Mouse (Mus musculus) intestine, embryonic 16.5 days (tissue): ENCODE results near the gene Tirap. TPM values are rescaled to one million over a fixed set of nuclear protein-coding genes. Genes with fewer than 3 reads are reported as not detected.

Experiments used
- ATAC-seq: fragments of 200-750 bp; cut with Nextera tagmentation; 2 replicates; pipeline ENCODE4 v1.8.0; 2017; ENCODE audit warnings: moderate TSS enrichment, moderate library complexity
- H3K27ac ChIP-seq: fragments of 300-500 bp; sonication (generic); 2 replicates; pipeline ENCODE4 v1.5.1; 2014; ENCODE audit warnings: mild to moderate bottlenecking, low read length
- H3K27me3 ChIP-seq: fragments of 300-500 bp; sonication (generic); replicated peaks from 2 replicates; pipeline ENCODE4 v1.6.1; 2014; ENCODE audit warnings: low read length, control low read depth, mixed read lengths; ENCODE audit not compliant: control insufficient read depth, insufficient read depth
- H3K36me3 ChIP-seq: fragments of 300-500 bp; sonication (generic); 2 replicates; pipeline ENCODE4 v1.6.1; 2014; ENCODE audit warnings: low read length, control low read depth; ENCODE audit not compliant: control insufficient read depth, insufficient read depth
- H3K4me1 ChIP-seq: fragments of 300-500 bp; sonication (generic); 2 replicates; pipeline ENCODE4 v1.6.1; 2014; ENCODE audit warnings: low read length, control low read depth, mixed read lengths; ENCODE audit not compliant: control insufficient read depth, insufficient read depth
- H3K4me2 ChIP-seq: fragments of 300-500 bp; sonication (generic); 2 replicates; pipeline ENCODE4 v1.6.1; 2014; ENCODE audit warnings: low read depth, low read length, control low read depth
- H3K4me3 ChIP-seq: fragments of 300-500 bp; sonication (generic); 2 replicates; pipeline ENCODE4 v1.5.1; 2014; ENCODE audit warnings: mild to moderate bottlenecking, low read length
- H3K9ac ChIP-seq: fragments of 300-500 bp; sonication (generic); 2 replicates; pipeline ENCODE4 v1.6.1; 2014; ENCODE audit warnings: low read depth, low read length
- H3K9me3 ChIP-seq: fragments of 300-500 bp; sonication (generic); 2 replicates; pipeline ENCODE4 v1.6.1; 2016; ENCODE audit warnings: low read length, control low read depth; ENCODE audit not compliant: control insufficient read depth
- WGBS: fragments of 180-500 bp; shearing (Covaris S2); extraction: QIAGEN DNeasy Blood & Tissue Kit; methylation state at CpG from one replicate; pipeline ENCODE4 v1.1.7; 2014; 5-methylcytosine and 5-hydroxymethylcytosine counted together
- polyA plus RNA-seq: library from polyadenylated mRNA; unstranded; fragments of >200 nt; fragmentation: Nextera tagmentation; extraction: Ambion mirVana; gene quantifications from 2 replicates; pipeline ENCODE4 v1.2.1, GENCODE M21; 2015

The Tirap gene
- polyA plus RNA-seq, 1 experiment from 2014 or later: 13.4 TPM

- 73% methylated on average over 1 of the region's 1 CpGs for WGBS
- no peak for ATAC-seq
- H3K36me3 ChIP-seq: peaks cover 29% of the 10 kb centered on the region
These were observed 17.9 kb upstream of the Tirap start for GRCm38 (mm10) chr9:35217963-35218362.

GRCm38 (mm10) chr9:35211573-35212511 lies 11.8 kb upstream of the Tirap start:
- peaks cover 18% of the 10 kb centered on the region for H3K36me3 ChIP-seq
- ATAC-seq: peak; percentile 8
- WGBS: 28% methylated on average over 26 of the region's 26 CpGs

More at GRCm38 (mm10) chr9:35217963-35218362, 17.9 kb upstream of the Tirap start:
- H3K4me3 ChIP-seq: no peak overlapping the region
- no peak overlapping the region for H3K4me2 ChIP-seq
- no peaks in the 10 kb centered on the region for H3K27me3 ChIP-seq
- no peak overlapping the region for H3K9ac ChIP-seq
- no peaks in the 10 kb centered on the region for H3K9me3 ChIP-seq
- H3K27ac ChIP-seq: no peak overlapping the region
- H3K4me1 ChIP-seq: no peaks in the 10 kb centered on the region

GRCm38 (mm10) chr9:35210542-35211474 lies 10.7 kb upstream of the Tirap start, which contains the start of gene Foxred1:
Foxred1 (minus strand) TSS chr9:35211055.
- peaks cover 14% of the 10 kb centered on the region for H3K4me1 ChIP-seq
- H3K9ac ChIP-seq: peak within 1 kb of the TSS; percentile 84
- H3K4me3 ChIP-seq: peak within 1 kb of the TSS; percentile 81
- H3K27me3 ChIP-seq: no peaks in the 10 kb centered on the region
- H3K9me3 ChIP-seq: no peaks in the 10 kb centered on the region
- peak within 1 kb of the TSS; percentile 84 for H3K27ac ChIP-seq
- H3K36me3 ChIP-seq: peaks cover 25% of the 10 kb centered on the region
- peak within 1 kb of the TSS; percentile 74 for H3K4me2 ChIP-seq
- peak; percentile 99 for ATAC-seq
- under 1% methylated on average over 72 of the region's 72 CpGs for WGBS

More at GRCm38 (mm10) chr9:35211573-35212511, 11.8 kb upstream of the Tirap start:
- H3K4me1 ChIP-seq: peaks cover 14% of the 10 kb centered on the region
- no peaks in the 10 kb centered on the region for H3K9me3 ChIP-seq
- peak overlapping the region; percentile 81 for H3K4me3 ChIP-seq
- H3K9ac ChIP-seq: peak overlapping the region; percentile 84
- H3K27me3 ChIP-seq: no peaks in the 10 kb centered on the region
- H3K27ac ChIP-seq: peak overlapping the region; percentile 62; the same call in 1 of the 2 replicates
- H3K4me2 ChIP-seq: peak overlapping the region; percentile 74

GRCm38 (mm10) chr9:35204421-35204820 lies 4.3 kb upstream of the Tirap start:
- H3K36me3 ChIP-seq: peaks cover 17% of the 10 kb centered on the region
- no peak overlapping the region for H3K4me2 ChIP-seq
- 98% methylated on average over 2 of the region's 2 CpGs for WGBS
- peaks cover 5% of the 10 kb centered on the region; the same call in 1 of the 2 replicates for H3K4me1 ChIP-seq
- H3K9me3 ChIP-seq: no peaks in the 10 kb centered on the region
- no peak overlapping the region for H3K9ac ChIP-seq
- no peak overlapping the region for H3K4me3 ChIP-seq
- no peaks in the 10 kb centered on the region for H3K27me3 ChIP-seq
- H3K27ac ChIP-seq: no peak overlapping the region
- no peak for ATAC-seq

GRCm38 (mm10) chr9:35203536-35203935 lies 3.4 kb upstream of the Tirap start:
- H3K4me2 ChIP-seq: no peak overlapping the region
- 50% methylated on average over 3 of the region's 3 CpGs for WGBS
- no peak overlapping the region for H3K27ac ChIP-seq
- no peak overlapping the region for H3K9ac ChIP-seq
- peaks cover 5% of the 10 kb centered on the region; the same call in 1 of the 2 replicates for H3K4me1 ChIP-seq
- H3K36me3 ChIP-seq: peaks cover 17% of the 10 kb centered on the region
- no peak overlapping the region for H3K4me3 ChIP-seq
- H3K9me3 ChIP-seq: no peaks in the 10 kb centered on the region
- no peaks in the 10 kb centered on the region for H3K27me3 ChIP-seq
- no peak for ATAC-seq

- Histone ChIP-seq H3K36me3 (peaks cover under 1% of the 10 kb centered on the region; the same call in 1 of the 2 replicates), H3K27ac (no peak overlapping the region), H3K4me2 (peak overlapping the region; percentile 82), H3K9me3 (no peaks in the 10 kb centered on the region), H3K4me1 (peaks cover 5% of the 10 kb centered on the region; the same call in 1 of the 2 replicates), H3K4me3 (peak overlapping the region; percentile 73), H3K27me3 (no peaks in the 10 kb centered on the region), H3K9ac (peak overlapping the region; percentile 86; the same call in 1 of the 2 replicates)
- WGBS: 46% methylated on average over 9 of the region's 9 CpGs
- no peak for ATAC-seq
These were observed 504 bp upstream of the Tirap start for GRCm38 (mm10) chr9:35200529-35201060.

- Histone ChIP-seq H3K36me3 (no peaks in the 10 kb centered on the region), H3K9me3 (no peaks in the 10 kb centered on the region), H3K4me1 (peaks cover 5% of the 10 kb centered on the region; the same call in 1 of the 2 replicates), H3K9ac (peak overlapping the region; percentile 86), H3K4me2 (peak overlapping the region; percentile 82), H3K27ac (peak overlapping the region; percentile 63), H3K27me3 (no peaks in the 10 kb centered on the region), H3K4me3 (peak overlapping the region; percentile 73)
- 21% methylated on average over 18 of the region's 18 CpGs for WGBS
- ATAC-seq: peak; percentile 77
These were observed 933 bp downstream of the Tirap start for GRCm38 (mm10) chr9:35198945-35199771.

GRCm38 (mm10) chr9:35198351-35198750 lies 1.7 kb downstream of the Tirap start:
- Histone ChIP-seq H3K27ac (no peak overlapping the region), H3K9me3 (no peaks in the 10 kb centered on the region), H3K9ac (no peak overlapping the region), H3K4me2 (no peak overlapping the region), H3K27me3 (no peaks in the 10 kb centered on the region), H3K4me3 (no peak overlapping the region), H3K4me1 (peaks cover 5% of the 10 kb centered on the region; the same call in 1 of the 2 replicates), H3K36me3 (no peaks in the 10 kb centered on the region)
- 82% methylated on average over 10 of the region's 10 CpGs for WGBS
- ATAC-seq: no peak
